Mouse (Mus musculus): Measurements from ENCODE around the gene Olfr1427.

GRCm38 (mm10) chr19:12145452-12145851 is 42.3 kb upstream of the Olfr1427 start:
- no peak for TF ChIP-seq POLR2A (IDR thresholded peaks at IDR 0.05; ENCODE audit: extremely low read depth, insufficient read depth, low read length)
- TF ChIP-seq CTCF (IDR thresholded peaks at IDR 0.05; ENCODE audit: low read depth, low read length) = no peak
